Mouse (Mus musculus) lung, postnatal 0 days (tissue): Measurements from ENCODE around the gene Oxsr1. TPM values are rescaled to one million over a fixed set of nuclear protein-coding genes. Genes with fewer than 3 reads are reported as not detected.

Source experiments
- ATAC-seq: fragments of 200-750 bp; cut with Nextera tagmentation; 2 replicates; pipeline ENCODE4 v1.8.0; 2017; ENCODE audit warnings: moderate library complexity
- DNase-seq: peaks from one replicate; pipeline ENCODE4 v3.0.0-alpha.2; 2016; ENCODE audit warnings: low spot score
- H3K27ac ChIP-seq: fragments of 300-500 bp; sonication (generic); 2 replicates; pipeline ENCODE4 v1.5.1; 2014; ENCODE audit warnings: antibody characterized with exemption, mild to moderate bottlenecking, low read length, mixed read lengths
- H3K27me3 ChIP-seq: fragments of 300-500 bp; sonication (generic); replicated peaks from 2 replicates; pipeline ENCODE4 v1.6.1; 2014; ENCODE audit warnings: low read length, mixed read lengths; ENCODE audit not compliant: insufficient read depth
- H3K36me3 ChIP-seq: fragments of 300-500 bp; sonication (generic); 2 replicates; pipeline ENCODE4 v1.6.1; 2014; ENCODE audit warnings: low read length, mixed read lengths; ENCODE audit not compliant: insufficient read depth
- H3K4me1 ChIP-seq: fragments of 300-500 bp; sonication (generic); 2 replicates; pipeline ENCODE4 v1.6.1; 2014; ENCODE audit warnings: antibody characterized with exemption, low read depth, low read length, mixed read lengths; ENCODE audit not compliant: insufficient read depth
- H3K4me2 ChIP-seq: fragments of 300-500 bp; sonication (generic); replicated peaks from 2 replicates; pipeline ENCODE4 v1.6.1; 2014; ENCODE audit warnings: low read depth, mild to moderate bottlenecking, low read length, moderate library complexity, mixed read lengths
- H3K4me3 ChIP-seq: fragments of 300-500 bp; sonication (generic); 2 replicates; pipeline ENCODE4 v1.5.1; 2014; ENCODE audit warnings: low read depth, low read length
- H3K9ac ChIP-seq: fragments of 300-500 bp; sonication (generic); replicated peaks from 2 replicates; pipeline ENCODE4 v1.6.1; 2014; ENCODE audit warnings: low read depth, mild to moderate bottlenecking
- H3K9me3 ChIP-seq: fragments of 300-500 bp; sonication (generic); 2 replicates; pipeline ENCODE4 v1.6.1; 2016; ENCODE audit warnings: low read length, mixed read lengths
- CTCF ChIP-seq: IDR thresholded peaks from 2 replicates; pipeline ENCODE4 v1.5.1; 2016; ENCODE audit warnings: antibody characterized with exemption, mild to moderate bottlenecking
- EP300 ChIP-seq: IDR thresholded peaks from 2 replicates; pipeline ENCODE4 v1.6.1; 2016; ENCODE audit warnings: antibody characterized with exemption, mild to moderate bottlenecking, control low read depth
- WGBS: fragments of 180-500 bp; shearing (Covaris S2); extraction: QIAGEN DNeasy Blood & Tissue Kit; methylation state at CpG from one replicate; pipeline ENCODE4 v1.1.7; 2014; 5-methylcytosine and 5-hydroxymethylcytosine counted together
- polyA plus RNA-seq: library from polyadenylated mRNA; unstranded; fragments of >200 nt; fragmentation: Nextera tagmentation; extraction: Ambion mirVana; gene quantifications from 2 replicates; pipeline ENCODE4 v1.2.1, GENCODE M21; 2015

Oxsr1 gene
- polyA plus RNA-seq, 1 experiment from 2014 or later = 6.6 TPM

GRCm38 (mm10) chr9:119334324-119334723, 12.1 kb upstream of the Oxsr1 start:
- ATAC-seq = peak; percentile 69
- H3K36me3 ChIP-seq = 0 out of 2 replicates have a peak, but pooled peaks cover 7% of the 10 kb centered on the region
- no peaks in the 10 kb centered on the region for H3K27me3 ChIP-seq
- DNase-seq = peak; percentile 88
- 0 out of 2 replicates have a peak overlapping the region, but pooled peaks have one; percentile 35 for H3K27ac ChIP-seq
- H3K4me3 ChIP-seq = no peak overlapping the region
- H3K4me2 ChIP-seq = no peak overlapping the region; the same call in 1 of the 2 replicates
- no peaks in the 10 kb centered on the region for H3K9me3 ChIP-seq
- peaks cover 3% of the 10 kb centered on the region for H3K4me1 ChIP-seq
- TF ChIP-seq EP300 (peak; percentile 16; the same call in 1 of the 2 replicates), CTCF (peak; percentile 33; the same call in 1 of the 2 replicates)
- H3K9ac ChIP-seq = no peak overlapping the region
- 18% methylated on average over 10 of the region's 10 CpGs for WGBS

GRCm38 (mm10) chr9:119330186-119330963, 8.1 kb upstream of the Oxsr1 start:
- H3K27ac ChIP-seq = no peak overlapping the region
- no peaks in the 10 kb centered on the region for H3K27me3 ChIP-seq
- no peak overlapping the region for H3K4me3 ChIP-seq
- H3K36me3 ChIP-seq = no peaks in the 10 kb centered on the region
- H3K4me2 ChIP-seq = no peak overlapping the region
- no peak overlapping the region for H3K9ac ChIP-seq
- DNase-seq (peak; percentile 52), ATAC-seq (peak; percentile 60)
- no peaks in the 10 kb centered on the region; the same call in 1 of the 2 replicates for H3K4me1 ChIP-seq
- H3K9me3 ChIP-seq = no peaks in the 10 kb centered on the region
- TF ChIP-seq EP300 = no peak
- TF ChIP-seq CTCF = no peak
- 73% methylated on average over 15 of the region's 15 CpGs for WGBS

DNA sequence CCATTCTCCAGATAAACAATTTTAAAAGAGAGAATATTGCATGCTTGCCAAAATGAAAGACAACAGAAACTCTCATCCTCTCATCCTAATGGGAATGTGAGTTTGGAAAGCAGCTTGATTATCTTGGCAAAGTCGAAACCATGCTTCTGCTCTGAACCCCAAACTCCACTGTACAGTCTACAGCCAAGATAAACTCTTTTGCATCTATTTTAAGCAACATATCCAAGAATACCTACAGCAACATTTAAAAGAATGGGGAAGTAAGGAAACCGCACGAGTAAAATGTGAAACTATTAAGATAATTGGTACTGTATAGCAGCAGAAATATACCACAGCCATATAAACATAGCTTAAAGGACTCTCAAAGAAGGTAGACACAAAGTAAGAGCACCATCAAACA, 6.3 kb upstream of the Oxsr1 start:
- 63% methylated on average over 3 of the region's 3 CpGs for WGBS
- H3K27ac ChIP-seq = no peak overlapping the region
- no peaks in the 10 kb centered on the region for H3K36me3 ChIP-seq
- no peaks in the 10 kb centered on the region for H3K4me1 ChIP-seq
- no peaks in the 10 kb centered on the region for H3K9me3 ChIP-seq
- H3K27me3 ChIP-seq = no peaks in the 10 kb centered on the region
- DNase-seq (no peak), ATAC-seq (no peak)
- no peak overlapping the region for H3K4me2 ChIP-seq
- TF ChIP-seq EP300 = no peak
- TF ChIP-seq CTCF = no peak
- no peak overlapping the region for H3K4me3 ChIP-seq
- H3K9ac ChIP-seq = no peak overlapping the region

DNA sequence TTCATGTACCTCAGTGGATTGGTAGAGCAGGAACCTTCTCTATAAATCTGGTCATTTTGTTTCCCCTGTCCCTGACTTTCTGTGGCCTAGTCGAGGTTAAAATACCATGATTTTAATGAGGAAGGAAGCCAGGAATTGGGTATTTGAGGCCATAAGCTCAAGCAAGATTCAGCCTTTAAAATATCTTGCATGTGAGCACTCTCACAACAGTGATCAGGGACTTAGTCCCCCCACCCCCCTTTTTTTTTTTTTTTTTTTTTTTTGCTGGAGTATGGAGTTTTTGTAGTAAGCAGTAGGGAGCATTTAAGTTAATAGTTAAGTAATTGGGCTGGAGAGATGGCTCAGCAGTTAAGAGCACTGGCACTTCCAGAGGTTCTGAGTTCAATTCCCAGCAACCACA, 1.9 kb upstream of the Oxsr1 start:
- H3K4me3 ChIP-seq = no peak overlapping the region

GRCm38 (mm10) chr9:119323260-119323645, 1.0 kb upstream of the Oxsr1 start:
- DNase-seq = no peak
- H3K9me3 ChIP-seq = no peaks in the 10 kb centered on the region
- TF ChIP-seq EP300 (no peak), CTCF (peak; percentile 14; the same call in 1 of the 2 replicates)
- no peaks in the 10 kb centered on the region for H3K27me3 ChIP-seq
- peaks cover 6% of the 10 kb centered on the region; the same call in 1 of the 2 replicates for H3K4me1 ChIP-seq
- H3K4me2 ChIP-seq = peak overlapping the region; percentile 98
- no peaks in the 10 kb centered on the region for H3K36me3 ChIP-seq
- H3K4me3 ChIP-seq = peak overlapping the region; percentile 87
- peak overlapping the region; percentile 91 for H3K27ac ChIP-seq
- WGBS = 6% methylated on average over 9 of the region's 9 CpGs
- H3K9ac ChIP-seq = peak overlapping the region; percentile 73
- ATAC-seq = no peak

More for the DNA sequence above, 1.9 kb upstream of the Oxsr1 start:
- no peak for DNase-seq
- Histone ChIP-seq H3K4me2 (no peak overlapping the region), H3K9ac (no peak overlapping the region), H3K27me3 (no peaks in the 10 kb centered on the region), H3K4me1 (peaks cover 6% of the 10 kb centered on the region; the same call in 1 of the 2 replicates), H3K36me3 (no peaks in the 10 kb centered on the region), H3K27ac (no peak overlapping the region; the same call in 1 of the 2 replicates), H3K9me3 (no peaks in the 10 kb centered on the region)
- ATAC-seq = no peak
- 67% methylated on average over 1 of the region's 1 CpGs for WGBS
- TF ChIP-seq CTCF (no peak), EP300 (no peak)

- no peak for ATAC-seq
- under 1% methylated on average over 38 of the region's 59 CpGs for WGBS
- no peak for TF ChIP-seq CTCF
- TF ChIP-seq EP300 = no peak
These were observed 616 bp downstream of the Oxsr1 start for GRCm38 (mm10) chr9:119321392-119322229.

More at GRCm38 (mm10) chr9:119321392-119322229, 616 bp downstream of the Oxsr1 start:
- Histone ChIP-seq H3K36me3 (no peaks in the 10 kb centered on the region), H3K9me3 (no peaks in the 10 kb centered on the region), H3K4me1 (peaks cover 6% of the 10 kb centered on the region; the same call in 1 of the 2 replicates), H3K27ac (peak overlapping the region; percentile 91), H3K27me3 (no peaks in the 10 kb centered on the region), H3K9ac (peak overlapping the region; percentile 73), H3K4me2 (peak overlapping the region; percentile 98), H3K4me3 (peak overlapping the region; percentile 87)
- peak; percentile 50 for DNase-seq
